Mouse (Mus musculus) heart, embryonic 10.5 days (tissue): ENCODE results near the gene Clec16a. TPM values are rescaled to one million over a fixed set of nuclear protein-coding genes. Genes with fewer than 3 reads are reported as not detected.

Experiments used
- DNase-seq: peaks from one replicate; pipeline ENCODE4 v3.0.0-alpha.2; 2017; ENCODE audit warnings: low spot score
- H3K27ac ChIP-seq: fragments of 300-500 bp; sonication (generic); 2 replicates; pipeline ENCODE4 v1.5.1; 2016; ENCODE audit warnings: mild to moderate bottlenecking
- H3K27me3 ChIP-seq: fragments of 300-500 bp; sonication (generic); 2 replicates; pipeline ENCODE4 v1.6.1; 2016; ENCODE audit warnings: mild to moderate bottlenecking; ENCODE audit not compliant: poor library complexity, insufficient read depth, severe bottlenecking
- H3K36me3 ChIP-seq: fragments of 300-500 bp; sonication (generic); 2 replicates; pipeline ENCODE4 v1.6.1; 2016; ENCODE audit warnings: mild to moderate bottlenecking, moderate library complexity
- H3K4me1 ChIP-seq: fragments of 300-500 bp; sonication (generic); 2 replicates; pipeline ENCODE4 v1.6.1; 2016; ENCODE audit warnings: mild to moderate bottlenecking
- H3K4me3 ChIP-seq: fragments of 300-500 bp; sonication (generic); 2 replicates; pipeline ENCODE4 v1.5.1; 2016; ENCODE audit warnings: mild to moderate bottlenecking, moderate library complexity
- H3K9me3 ChIP-seq: fragments of 300-500 bp; sonication (generic); 2 replicates; pipeline ENCODE4 v1.6.1; 2016; ENCODE audit warnings: mild to moderate bottlenecking, moderate library complexity
- WGBS: fragments of 180-500 bp; shearing (Covaris S2); methylation state at CpG from one replicate; pipeline ENCODE4 v1.1.7; 2016; 5-methylcytosine and 5-hydroxymethylcytosine counted together
- polyA plus RNA-seq: library from polyadenylated mRNA; unstranded; fragments of >200 nt; fragmentation: Nextera tagmentation; extraction: Ambion mirVana; gene quantifications from 2 replicates; pipeline ENCODE4 v1.2.1, GENCODE M21; 2016

The Clec16a gene
- polyA plus RNA-seq, 1 experiment from 2014 or later: 24.5 TPM

DNA sequence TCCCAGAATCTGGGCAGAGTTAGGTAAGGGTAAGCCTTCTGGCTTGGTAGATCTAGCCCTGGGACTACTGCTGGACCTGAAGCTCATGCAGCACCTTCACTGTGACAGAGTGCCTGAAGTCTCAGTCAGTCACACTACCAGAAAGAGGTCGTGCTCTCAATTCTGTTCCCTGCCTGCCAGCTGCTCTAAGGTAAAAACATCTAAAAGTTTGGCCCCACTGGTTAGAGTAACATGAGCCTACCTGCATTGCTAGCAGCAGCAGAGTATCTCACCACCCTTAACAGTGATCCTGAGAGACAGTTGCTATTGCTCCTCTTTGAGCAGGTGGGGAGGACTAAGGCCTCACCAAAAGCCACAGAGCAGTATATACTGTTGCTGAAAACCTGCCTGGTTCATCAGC is 160.3 kb downstream of the Clec16a start:
- no peaks in the 10 kb centered on the region for H3K27me3 ChIP-seq
- no peak overlapping the region for H3K27ac ChIP-seq
- H3K9me3 ChIP-seq: no peaks in the 10 kb centered on the region
- no peak overlapping the region for H3K4me3 ChIP-seq
- no peaks in the 10 kb centered on the region; the same call in 1 of the 2 replicates for H3K36me3 ChIP-seq
- H3K4me1 ChIP-seq: peaks cover 6% of the 10 kb centered on the region; the same call in 1 of the 2 replicates
- no peak for DNase-seq
- WGBS: 76% methylated on average over 1 of the region's 1 CpGs

DNA sequence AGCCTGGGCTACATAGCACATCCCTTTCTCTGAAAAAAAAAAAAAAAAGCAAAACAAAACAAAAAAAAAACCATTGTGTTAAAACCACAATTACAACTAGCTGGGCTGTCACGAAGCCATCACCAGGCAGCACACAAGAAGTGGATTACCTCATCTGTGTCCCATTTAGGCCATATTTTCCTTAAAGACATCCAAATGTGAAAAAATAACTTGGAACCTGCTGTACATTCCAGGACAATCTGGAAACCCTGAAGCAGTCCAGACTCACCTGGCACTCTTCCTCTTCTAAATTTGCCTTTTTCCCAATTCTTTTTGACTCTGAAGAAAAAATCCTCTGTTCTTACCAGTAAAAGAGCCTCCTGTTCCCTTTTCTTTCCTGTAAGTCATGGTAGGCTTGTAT is 166.4 kb downstream of the Clec16a start:
- Histone ChIP-seq H3K4me3 (no peak overlapping the region), H3K27ac (no peak overlapping the region), H3K27me3 (no peaks in the 10 kb centered on the region), H3K36me3 (no peaks in the 10 kb centered on the region), H3K4me1 (peaks cover 4% of the 10 kb centered on the region; the same call in 1 of the 2 replicates), H3K9me3 (no peaks in the 10 kb centered on the region)
- 76% methylated on average over 1 of the region's 1 CpGs for WGBS
- no peak for DNase-seq

DNA sequence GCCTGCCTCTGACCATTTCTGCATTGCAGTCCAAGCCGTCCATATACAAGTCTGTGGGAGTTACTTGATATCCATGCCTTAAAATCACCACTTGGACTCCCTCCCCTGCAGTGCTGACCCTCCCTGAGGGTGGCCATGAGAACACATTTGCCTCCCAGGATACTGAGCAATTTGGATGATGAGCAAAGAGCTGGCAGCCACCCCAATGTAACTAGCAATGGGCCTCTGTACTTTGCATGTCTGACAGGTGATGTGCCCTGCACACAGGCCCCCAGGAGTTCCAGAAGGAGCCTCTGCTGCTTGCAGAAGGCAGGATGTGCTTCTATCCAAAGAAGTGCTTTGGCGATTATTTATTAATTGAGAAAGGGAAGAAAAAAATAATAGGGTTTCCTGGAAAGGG is 167.9 kb downstream of the Clec16a start:
- WGBS: 66% methylated on average over 2 of the region's 2 CpGs
- no peak for DNase-seq
- H3K27ac ChIP-seq: no peak overlapping the region
- H3K9me3 ChIP-seq: no peaks in the 10 kb centered on the region
- peaks cover 4% of the 10 kb centered on the region; the same call in 1 of the 2 replicates for H3K4me1 ChIP-seq
- no peaks in the 10 kb centered on the region for H3K36me3 ChIP-seq
- no peak overlapping the region for H3K4me3 ChIP-seq
- no peaks in the 10 kb centered on the region for H3K27me3 ChIP-seq

DNA sequence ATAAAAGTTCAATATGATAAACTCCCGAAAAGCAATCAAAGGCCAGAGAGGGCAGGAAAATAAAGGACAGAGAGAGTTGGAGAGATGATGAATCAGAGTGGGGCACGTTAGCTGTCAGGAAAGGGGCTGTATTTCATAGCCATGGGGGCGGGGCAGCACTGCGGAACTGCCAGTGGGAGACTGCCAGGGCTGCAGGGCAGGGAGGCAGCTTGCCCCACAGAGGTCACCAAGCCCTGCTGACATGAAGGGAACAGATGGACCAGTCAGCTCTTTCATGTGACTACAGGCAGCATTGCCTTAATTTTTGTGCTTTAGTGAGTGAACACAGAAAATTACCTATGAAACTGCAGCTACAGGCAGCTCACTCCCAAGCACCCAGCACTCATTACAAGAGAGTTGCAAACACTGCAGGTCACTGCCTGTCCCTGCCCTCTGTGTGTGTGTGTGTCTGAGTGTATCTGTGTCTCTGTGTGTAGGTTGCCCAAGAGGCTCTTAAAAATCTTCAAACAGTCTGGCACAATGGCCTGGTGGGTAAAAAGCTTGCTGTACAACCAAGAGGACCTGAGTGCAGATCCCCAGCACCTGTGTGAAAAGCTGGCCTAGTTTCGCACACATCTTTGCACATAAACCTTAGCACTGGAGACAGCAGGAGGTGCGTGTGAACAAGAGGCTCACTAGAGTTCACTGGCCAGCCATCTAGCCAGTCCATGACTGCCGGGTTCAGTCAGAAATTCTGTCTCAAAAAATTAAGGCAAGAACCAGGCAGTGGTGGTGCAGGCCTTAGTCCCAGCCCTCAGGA is 168.5 kb downstream of the Clec16a start:
- Histone ChIP-seq H3K27me3 (no peaks in the 10 kb centered on the region), H3K4me1 (peaks cover 4% of the 10 kb centered on the region; the same call in 1 of the 2 replicates), H3K36me3 (no peaks in the 10 kb centered on the region), H3K9me3 (no peaks in the 10 kb centered on the region), H3K27ac (no peak overlapping the region), H3K4me3 (no peak overlapping the region)
- WGBS: 71% methylated on average over 7 of the region's 7 CpGs
- no peak for DNase-seq

DNA sequence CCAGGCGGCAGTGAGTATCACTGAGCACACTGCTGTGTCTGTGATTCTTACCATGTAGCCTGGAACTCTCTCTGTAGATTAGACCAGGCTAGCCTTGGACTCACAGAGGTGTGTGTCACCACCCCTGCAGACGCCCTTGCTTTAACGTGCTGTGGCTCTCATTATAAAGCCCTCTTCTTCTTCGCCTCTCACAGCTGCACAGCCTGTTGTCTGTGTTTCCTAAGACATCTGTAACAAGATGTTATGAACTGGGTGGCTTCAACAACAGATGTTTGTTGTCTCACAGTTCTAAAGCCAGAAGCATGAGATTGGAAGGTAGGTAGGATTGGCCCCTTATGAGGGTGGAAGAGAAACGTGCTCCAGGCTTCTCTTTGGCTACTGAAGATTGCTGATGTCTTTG is 170.1 kb downstream of the Clec16a start:
- 79% methylated on average over 5 of the region's 5 CpGs for WGBS
- Histone ChIP-seq H3K36me3 (no peaks in the 10 kb centered on the region), H3K27me3 (no peaks in the 10 kb centered on the region), H3K9me3 (no peaks in the 10 kb centered on the region), H3K4me3 (no peak overlapping the region), H3K4me1 (peaks cover 10% of the 10 kb centered on the region; the same call in 1 of the 2 replicates), H3K27ac (no peak overlapping the region)
- DNase-seq: no peak

DNA sequence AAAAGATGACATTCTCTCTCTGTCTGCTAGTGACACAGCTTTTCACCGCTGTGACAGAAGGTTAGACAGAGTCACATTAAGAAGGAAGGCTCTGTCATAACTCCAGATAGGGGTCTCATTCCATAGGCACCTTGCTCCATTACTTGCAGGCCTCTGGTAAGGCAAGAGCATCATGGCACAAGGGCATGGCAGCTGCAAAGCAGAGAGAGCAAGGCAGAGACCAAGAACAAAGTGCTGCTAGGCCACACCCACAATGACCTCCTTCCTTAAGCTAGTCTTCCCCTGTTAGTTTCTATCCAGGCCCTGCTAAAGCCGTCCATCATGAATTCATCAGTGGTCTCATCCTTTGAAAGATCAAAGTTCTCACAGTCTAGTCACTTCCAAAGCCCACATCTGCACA is 170.5 kb downstream of the Clec16a start:
- peaks cover 10% of the 10 kb centered on the region; the same call in 1 of the 2 replicates for H3K4me1 ChIP-seq
- H3K27me3 ChIP-seq: no peaks in the 10 kb centered on the region
- WGBS: 78% methylated on average over 2 of the region's 2 CpGs
- no peak overlapping the region for H3K27ac ChIP-seq
- H3K4me3 ChIP-seq: no peak overlapping the region
- no peaks in the 10 kb centered on the region for H3K9me3 ChIP-seq
- no peaks in the 10 kb centered on the region for H3K36me3 ChIP-seq
- no peak for DNase-seq

DNA sequence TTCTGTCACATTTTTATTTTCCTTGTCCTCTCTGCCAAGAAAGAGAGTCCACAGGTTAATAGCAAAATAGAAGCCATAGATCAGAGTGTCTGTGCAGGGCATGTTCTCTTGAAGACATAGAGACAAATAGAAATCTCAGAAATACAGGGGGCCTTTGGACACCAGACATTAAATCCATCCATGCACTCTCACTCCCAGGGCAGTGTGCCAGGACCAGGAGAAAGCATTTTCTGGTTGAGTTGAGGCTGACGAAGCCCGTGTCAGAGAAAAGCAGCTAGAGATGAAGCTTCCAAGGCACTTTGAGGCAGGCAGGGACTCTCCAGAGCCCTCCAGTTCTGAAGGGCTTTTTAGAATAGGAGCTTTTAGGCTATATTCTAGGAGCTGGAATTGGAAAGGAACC is 171.6 kb downstream of the Clec16a start:
- no peak overlapping the region for H3K4me3 ChIP-seq
- DNase-seq: no peak
- WGBS: 83% methylated on average over 2 of the region's 2 CpGs
- H3K9me3 ChIP-seq: no peaks in the 10 kb centered on the region
- H3K27ac ChIP-seq: no peak overlapping the region
- no peaks in the 10 kb centered on the region for H3K36me3 ChIP-seq
- H3K4me1 ChIP-seq: peaks cover 10% of the 10 kb centered on the region; the same call in 1 of the 2 replicates
- H3K27me3 ChIP-seq: no peaks in the 10 kb centered on the region

DNA sequence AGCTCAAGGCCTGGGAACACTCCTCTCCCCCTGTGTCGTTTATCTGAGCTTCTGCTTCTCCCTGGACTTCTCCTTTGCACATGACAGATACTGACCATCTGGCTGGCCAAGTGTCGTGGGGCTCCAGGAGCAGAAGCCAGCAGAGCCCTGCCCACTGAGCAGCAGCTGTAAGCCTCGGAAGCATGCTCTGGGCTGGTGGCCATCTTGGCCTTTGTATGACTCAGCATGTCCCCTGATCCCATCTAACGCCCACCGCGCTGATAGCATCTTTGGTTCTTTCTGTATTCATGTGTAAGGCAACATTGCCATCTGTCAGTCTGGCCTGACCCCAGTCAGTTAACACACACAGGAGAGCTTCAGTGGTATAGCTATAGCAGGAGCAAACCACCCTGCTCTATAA is 174.8 kb downstream of the Clec16a start:
- peaks cover 24% of the 10 kb centered on the region for H3K4me1 ChIP-seq
- H3K36me3 ChIP-seq: no peaks in the 10 kb centered on the region
- WGBS: 68% methylated on average over 6 of the region's 6 CpGs
- 0 out of 2 replicates have a peak overlapping the region, but pooled peaks have one; percentile 31 for H3K27ac ChIP-seq
- H3K27me3 ChIP-seq: no peaks in the 10 kb centered on the region
- no peak overlapping the region for H3K4me3 ChIP-seq
- DNase-seq: no peak
- no peaks in the 10 kb centered on the region for H3K9me3 ChIP-seq

DNA sequence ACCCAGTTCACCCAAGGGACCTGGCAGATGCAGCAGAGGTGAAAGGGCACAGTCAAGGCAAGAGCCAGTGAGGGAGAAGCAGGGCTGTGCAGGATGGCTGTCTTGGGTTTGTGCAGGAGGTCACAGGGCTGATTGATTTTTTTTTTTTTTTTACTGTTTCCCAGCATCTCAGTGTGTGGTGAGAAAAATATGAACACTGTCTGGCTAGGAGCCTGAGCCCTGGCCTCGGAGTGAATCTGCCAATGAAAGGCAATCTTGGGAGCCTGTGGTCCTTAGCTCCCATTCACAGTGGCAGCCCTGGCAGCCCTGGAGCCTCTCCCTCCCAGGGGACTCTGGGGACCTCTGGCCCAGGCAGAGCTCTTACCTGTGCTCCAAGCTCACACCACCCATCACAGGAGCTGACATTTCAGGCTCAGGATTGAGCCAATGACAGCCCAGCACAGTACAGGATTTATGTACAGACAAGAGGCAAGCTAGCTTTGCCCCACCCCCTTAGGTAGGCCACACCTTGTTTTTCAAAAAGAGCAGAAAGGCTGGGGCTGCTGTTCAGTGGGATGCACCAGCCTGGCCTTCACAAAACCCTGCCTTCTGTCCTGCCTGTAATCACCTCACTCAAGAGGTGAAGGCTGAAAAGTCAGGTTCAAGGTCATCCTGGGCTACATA is 177.9 kb downstream of the Clec16a start:
- no peak for DNase-seq
- Histone ChIP-seq H3K4me3 (no peak overlapping the region), H3K36me3 (no peaks in the 10 kb centered on the region), H3K27ac (peak overlapping the region; percentile 22), H3K27me3 (no peaks in the 10 kb centered on the region), H3K9me3 (no peaks in the 10 kb centered on the region), H3K4me1 (peaks cover 29% of the 10 kb centered on the region)
- 55% methylated on average over 1 of the region's 1 CpGs for WGBS

DNA sequence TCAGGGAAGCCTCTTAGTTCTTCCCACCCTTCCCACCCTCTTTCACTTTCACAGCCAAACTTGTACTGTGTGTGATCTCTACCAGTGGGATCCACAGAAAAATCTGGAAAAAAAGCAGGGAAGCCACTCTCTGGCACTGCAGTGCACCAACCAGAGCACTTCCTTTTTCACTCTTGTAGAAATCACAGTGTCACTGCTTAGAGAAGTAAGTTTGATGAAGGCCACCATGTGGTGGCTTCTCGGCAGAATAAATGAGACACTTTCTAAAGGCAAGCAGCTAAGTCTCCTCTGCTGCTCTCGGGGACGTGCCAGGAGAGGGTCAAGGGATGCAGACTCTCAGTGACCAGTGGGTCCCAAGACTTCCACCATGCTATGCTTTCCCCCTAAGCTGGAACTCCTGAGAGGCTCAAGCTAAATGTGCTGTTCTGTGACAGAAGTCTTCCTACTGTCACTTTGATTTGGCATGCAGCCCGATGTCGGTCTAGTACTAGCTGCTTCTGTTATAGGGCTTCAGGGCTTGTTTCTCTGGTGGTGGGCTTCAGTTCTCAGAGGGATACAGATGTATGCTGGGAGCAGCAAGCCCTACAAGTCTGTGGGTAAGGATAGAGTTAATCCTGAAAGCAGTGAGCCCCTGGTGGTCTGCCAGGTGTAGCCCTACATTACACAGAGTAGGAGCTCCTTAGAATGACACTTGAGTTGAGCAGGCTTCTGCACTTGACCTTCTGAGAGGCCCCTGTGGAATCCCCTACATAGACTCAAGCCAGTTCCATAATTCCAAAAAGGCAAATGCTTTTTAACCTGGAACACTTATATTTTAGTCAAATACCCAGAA is 178.9 kb downstream of the Clec16a start:
- H3K27ac ChIP-seq: no peak overlapping the region
- no peak for DNase-seq
- H3K4me1 ChIP-seq: peaks cover 29% of the 10 kb centered on the region
- H3K27me3 ChIP-seq: no peaks in the 10 kb centered on the region
- H3K36me3 ChIP-seq: no peaks in the 10 kb centered on the region
- WGBS: 77% methylated on average over 5 of the region's 5 CpGs
- no peaks in the 10 kb centered on the region for H3K9me3 ChIP-seq
- no peak overlapping the region for H3K4me3 ChIP-seq

DNA sequence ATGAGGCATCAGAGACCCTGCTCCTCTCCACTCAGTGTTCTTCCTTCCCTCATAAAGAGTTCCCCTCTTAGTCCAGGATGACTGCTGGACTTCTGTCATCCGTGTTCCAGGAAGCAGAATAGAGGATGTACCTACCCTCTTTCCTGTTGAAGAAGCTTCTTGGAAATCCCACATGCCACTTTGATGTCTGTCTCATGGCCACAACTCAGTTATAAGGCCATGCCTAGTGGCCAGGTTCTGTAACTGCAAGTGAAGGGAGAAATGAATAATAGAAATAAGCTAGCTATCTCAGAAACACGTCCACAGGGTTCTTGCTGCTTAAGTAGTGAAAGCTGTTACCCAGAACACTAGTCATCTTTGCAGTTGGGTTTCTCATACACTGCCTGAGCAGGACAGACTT is 180.0 kb downstream of the Clec16a start:
- WGBS: 52% methylated on average over 2 of the region's 2 CpGs

DNA sequence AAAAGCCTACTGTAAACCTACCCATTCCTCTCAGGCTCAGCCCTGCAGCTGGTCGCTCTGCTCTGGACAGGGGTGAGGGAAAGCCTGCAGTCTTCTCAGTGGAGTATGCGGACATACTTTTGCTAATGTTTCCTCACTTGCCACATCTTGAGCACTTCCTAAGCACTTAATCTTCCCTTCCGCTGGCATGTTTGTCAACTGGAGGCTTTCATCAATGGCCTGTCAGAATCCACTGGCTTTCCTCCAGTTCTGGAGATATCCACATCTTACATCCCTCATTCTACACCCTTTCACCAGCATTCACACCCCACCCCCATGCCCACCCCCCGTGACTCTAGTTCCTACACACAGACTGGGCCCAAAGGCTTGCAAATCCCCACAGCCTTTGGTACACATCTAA is 182.5 kb downstream of the Clec16a start:
- Histone ChIP-seq H3K27me3 (no peaks in the 10 kb centered on the region), H3K27ac (no peak overlapping the region), H3K9me3 (no peaks in the 10 kb centered on the region), H3K4me3 (no peak overlapping the region), H3K4me1 (peaks cover 20% of the 10 kb centered on the region), H3K36me3 (no peaks in the 10 kb centered on the region)
- no peak for DNase-seq
- WGBS: 55% methylated on average over 4 of the region's 4 CpGs

More for the DNA sequence above, 180.0 kb downstream of the Clec16a start:
- Histone ChIP-seq H3K27me3 (no peaks in the 10 kb centered on the region), H3K36me3 (no peaks in the 10 kb centered on the region), H3K4me1 (peaks cover 23% of the 10 kb centered on the region), H3K27ac (no peak overlapping the region), H3K4me3 (no peak overlapping the region), H3K9me3 (no peaks in the 10 kb centered on the region)
- DNase-seq: no peak

DNA sequence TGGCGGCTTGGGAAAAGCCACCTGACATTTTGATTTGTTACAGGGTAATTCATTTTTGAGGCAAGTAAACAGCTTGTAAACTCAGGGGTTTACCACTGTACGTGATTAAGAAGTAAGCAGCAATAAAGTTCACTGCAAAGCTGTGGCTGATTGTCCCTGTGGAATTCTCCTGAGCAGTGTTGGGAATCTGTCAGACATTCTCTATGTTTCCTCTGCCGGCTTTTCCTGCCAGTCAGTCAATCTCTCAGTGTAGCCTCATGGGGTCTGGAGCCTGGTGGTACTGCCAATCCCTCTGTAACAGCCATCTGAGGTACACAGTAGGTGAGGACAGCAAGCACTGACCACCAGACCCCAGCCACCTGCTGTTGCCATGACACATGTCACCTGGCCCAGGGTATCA is 183.7 kb downstream of the Clec16a start:
- DNase-seq: no peak
- no peaks in the 10 kb centered on the region for H3K9me3 ChIP-seq
- no peak overlapping the region for H3K27ac ChIP-seq
- H3K27me3 ChIP-seq: no peaks in the 10 kb centered on the region
- 64% methylated on average over 3 of the region's 3 CpGs for WGBS
- no peak overlapping the region for H3K4me3 ChIP-seq
- H3K4me1 ChIP-seq: 0 out of 2 replicates have a peak, but pooled peaks cover 8% of the 10 kb centered on the region
- H3K36me3 ChIP-seq: no peaks in the 10 kb centered on the region
